Mouse (Mus musculus): Measurements from ENCODE around the gene Jmjd8. TPM values are rescaled to one million over a fixed set of nuclear protein-coding genes. Genes with fewer than 3 reads are reported as not detected.

The Jmjd8 gene
- polyA plus RNA-seq, 1 experiment from 2014 or later: 42.1 TPM

DNA sequence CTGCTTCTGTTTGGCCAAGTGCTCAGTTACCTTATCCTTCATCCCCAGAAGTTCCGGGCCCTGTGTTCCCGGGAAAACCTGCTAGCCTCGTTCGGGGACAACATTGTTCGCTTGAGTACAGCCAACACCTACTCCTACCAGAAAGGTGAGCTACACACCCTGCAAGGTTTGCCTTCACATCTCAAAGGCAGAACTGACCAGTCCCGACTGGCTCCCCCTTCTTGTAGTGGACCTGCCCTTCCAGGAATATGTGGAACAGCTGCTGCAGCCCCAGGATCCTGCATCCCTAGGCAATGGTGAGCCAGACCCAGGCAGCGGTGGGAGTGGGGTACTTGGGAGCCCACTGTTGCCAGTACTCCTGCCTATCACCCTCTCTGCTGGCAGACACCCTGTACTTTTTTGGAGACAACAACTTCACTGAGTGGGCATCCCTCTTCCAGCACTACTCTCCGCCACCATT is 921 bp downstream of the Jmjd8 start:
- DNase-seq (ENCODE audit: low spot score) (no peak), ATAC-seq (ENCODE audit: low FRiP score) (no peak)
- Histone ChIP-seq H3K36me3 (replicated peaks; ENCODE audit: control insufficient read depth, insufficient read depth) (peaks cover 45% of the 10 kb centered on the region), H3K9ac (peak overlapping the region; percentile 90), H3K4me3 (replicated peaks; ENCODE audit: low read length) (peak overlapping the region; percentile 62), H3K4me1 (replicated peaks; ENCODE audit: control insufficient read depth, insufficient read depth, low read length) (peaks cover 65% of the 10 kb centered on the region), H3K27me3 (ENCODE audit: control insufficient read depth, insufficient read depth, low read length) (no peaks in the 10 kb centered on the region), H3K27ac (peak overlapping the region; percentile 92), H3K4me2 (replicated peaks) (peak overlapping the region; percentile 95), H3K9me3 (ENCODE audit: control insufficient read depth, low read length) (no peaks in the 10 kb centered on the region)
- WGBS: 44% methylated on average over 8 of the region's 8 CpGs

GRCm38 (mm10) chr17:25830200-25830753 is 1.6 kb downstream of the Jmjd8 start:
- 81% methylated on average over 4 of the region's 4 CpGs for WGBS
- no peak overlapping the region for H3K9ac ChIP-seq
- DNase-seq (ENCODE audit: low spot score): no peak

GRCm38 (mm10) chr17:25830806-25831431 is 2.3 kb downstream of the Jmjd8 start:
- 0 out of 2 replicates have a peak overlapping the region, but pooled peaks have one; percentile 86 for H3K9ac ChIP-seq

More at GRCm38 (mm10) chr17:25830200-25830753, 1.6 kb downstream of the Jmjd8 start:
- no peak for ATAC-seq (ENCODE audit: low FRiP score)
- Histone ChIP-seq H3K27ac (no peak overlapping the region), H3K4me3 (replicated peaks; ENCODE audit: low read length) (peak overlapping the region; percentile 62; the same call in 1 of the 2 replicates), H3K4me1 (replicated peaks; ENCODE audit: control insufficient read depth, insufficient read depth, low read length) (peaks cover 65% of the 10 kb centered on the region), H3K4me2 (replicated peaks) (peak overlapping the region; percentile 95), H3K9me3 (ENCODE audit: control insufficient read depth, low read length) (no peaks in the 10 kb centered on the region), H3K27me3 (ENCODE audit: control insufficient read depth, insufficient read depth, low read length) (no peaks in the 10 kb centered on the region), H3K36me3 (replicated peaks; ENCODE audit: control insufficient read depth, insufficient read depth) (peaks cover 45% of the 10 kb centered on the region)

DNA sequence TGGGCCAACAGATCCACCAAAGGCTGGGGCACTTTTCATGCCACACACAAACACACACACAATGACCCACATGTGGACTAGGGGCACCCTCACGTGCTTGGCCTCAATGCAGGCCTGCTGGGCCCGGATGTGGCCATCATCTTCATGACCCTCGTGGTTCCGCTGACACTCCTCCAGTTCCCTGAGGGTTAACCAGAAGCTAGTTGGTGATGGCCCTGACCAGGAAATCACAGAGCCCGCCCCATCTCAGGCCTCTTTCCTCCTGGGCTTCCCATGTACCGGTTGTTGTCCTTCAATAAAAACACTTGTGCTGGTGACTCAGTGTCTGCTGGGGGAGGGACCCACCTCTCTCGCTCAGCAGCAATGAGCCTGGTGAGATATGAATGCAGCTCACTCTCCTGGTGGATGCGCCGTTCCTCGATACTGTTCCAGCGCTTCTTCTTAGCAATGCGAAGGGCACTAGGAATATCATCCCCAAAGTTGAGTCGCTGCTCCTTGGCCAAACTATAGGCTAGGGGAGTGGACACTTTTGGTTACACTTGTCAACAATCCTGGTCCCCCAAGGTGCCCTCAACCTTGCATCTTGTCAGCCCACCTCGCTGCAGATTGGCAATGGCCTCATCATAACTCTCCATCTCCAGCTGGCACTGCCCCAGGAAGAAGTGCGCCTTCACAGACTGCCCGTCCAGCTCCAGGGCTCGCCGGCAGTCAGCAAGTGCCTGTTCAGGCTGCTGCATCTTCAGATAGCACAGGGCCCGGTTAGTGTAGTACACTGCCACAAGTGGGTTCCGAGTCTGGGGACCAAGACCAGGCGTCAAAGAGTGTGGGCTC is 3.0 kb downstream of the Jmjd8 start:
- Histone ChIP-seq H3K36me3 (replicated peaks; ENCODE audit: control insufficient read depth, insufficient read depth) (peaks cover 36% of the 10 kb centered on the region), H3K4me2 (replicated peaks) (peak overlapping the region; percentile 96), H3K9ac (peak overlapping the region; percentile 86), H3K9me3 (ENCODE audit: control insufficient read depth, low read length) (no peaks in the 10 kb centered on the region), H3K4me1 (replicated peaks; ENCODE audit: control insufficient read depth, insufficient read depth, low read length) (peaks cover 74% of the 10 kb centered on the region), H3K27me3 (ENCODE audit: control insufficient read depth, insufficient read depth, low read length) (no peaks in the 10 kb centered on the region), H3K27ac (peak overlapping the region; percentile 98), H3K4me3 (replicated peaks; ENCODE audit: low read length) (peak overlapping the region; percentile 89)
- ATAC-seq (ENCODE audit: low FRiP score): no peak
- no peak for DNase-seq (ENCODE audit: low spot score)
- 63% methylated on average over 21 of the region's 21 CpGs for WGBS

More at GRCm38 (mm10) chr17:25830806-25831431, 2.3 kb downstream of the Jmjd8 start:
- Histone ChIP-seq H3K4me1 (replicated peaks; ENCODE audit: control insufficient read depth, insufficient read depth, low read length) (peaks cover 67% of the 10 kb centered on the region), H3K27me3 (ENCODE audit: control insufficient read depth, insufficient read depth, low read length) (no peaks in the 10 kb centered on the region), H3K4me3 (replicated peaks; ENCODE audit: low read length) (peak overlapping the region; percentile 89), H3K4me2 (replicated peaks) (peak overlapping the region; percentile 96), H3K9me3 (ENCODE audit: control insufficient read depth, low read length) (no peaks in the 10 kb centered on the region), H3K36me3 (replicated peaks; ENCODE audit: control insufficient read depth, insufficient read depth) (peaks cover 43% of the 10 kb centered on the region), H3K27ac (no peak overlapping the region)
- ATAC-seq (ENCODE audit: low FRiP score) (no peak), DNase-seq (ENCODE audit: low spot score) (no peak)
- WGBS: 88% methylated on average over 14 of the region's 14 CpGs

GRCm38 (mm10) chr17:25832436-25833290 is 4.0 kb downstream of the Jmjd8 start:
- DNase-seq (ENCODE audit: low spot score): peak; percentile 97
- H3K36me3 ChIP-seq (replicated peaks; ENCODE audit: control insufficient read depth, insufficient read depth): peaks cover 29% of the 10 kb centered on the region
- under 1% methylated on average over 74 of the region's 77 CpGs for WGBS
- peak overlapping the region; percentile 98 for H3K27ac ChIP-seq
- peak overlapping the region; percentile 89 for H3K4me3 ChIP-seq (replicated peaks; ENCODE audit: low read length)
- H3K9me3 ChIP-seq (ENCODE audit: control insufficient read depth, low read length): no peaks in the 10 kb centered on the region
- peak; percentile 91 for ATAC-seq (ENCODE audit: low FRiP score)
- no peaks in the 10 kb centered on the region for H3K27me3 ChIP-seq (ENCODE audit: control insufficient read depth, insufficient read depth, low read length)
- H3K4me1 ChIP-seq (replicated peaks; ENCODE audit: control insufficient read depth, insufficient read depth, low read length): peaks cover 79% of the 10 kb centered on the region
- H3K9ac ChIP-seq: peak overlapping the region; percentile 86
- peak overlapping the region; percentile 96 for H3K4me2 ChIP-seq (replicated peaks)

- H3K4me1 ChIP-seq (replicated peaks; ENCODE audit: control insufficient read depth, insufficient read depth, low read length): peaks cover 80% of the 10 kb centered on the region
- DNase-seq (ENCODE audit: low spot score) (peak; percentile 84), ATAC-seq (ENCODE audit: low FRiP score) (peak; percentile 54)
- H3K4me2 ChIP-seq (replicated peaks): peak within 1 kb of the TSS; percentile 96
- no peaks in the 10 kb centered on the region for H3K9me3 ChIP-seq (ENCODE audit: control insufficient read depth, low read length)
- H3K27me3 ChIP-seq (ENCODE audit: control insufficient read depth, insufficient read depth, low read length): no peaks in the 10 kb centered on the region
- peak within 1 kb of the TSS; percentile 89 for H3K4me3 ChIP-seq (replicated peaks; ENCODE audit: low read length)
- H3K27ac ChIP-seq: peak within 1 kb of the TSS; percentile 98
- H3K9ac ChIP-seq: peak within 1 kb of the TSS; percentile 86
- H3K36me3 ChIP-seq (replicated peaks; ENCODE audit: control insufficient read depth, insufficient read depth): peaks cover 28% of the 10 kb centered on the region
- WGBS: under 1% methylated on average over 24 of the region's 24 CpGs
Measured at GRCm38 (mm10) chr17:25833291-25833663, 4.6 kb downstream of the Jmjd8 start, which contains the start of gene Stub1. Gene Stub1 (minus strand): TSS chr17:25833404.

GRCm38 (mm10) chr17:25833961-25834594 is 5.4 kb downstream of the Jmjd8 start:
- Histone ChIP-seq H3K4me2 (replicated peaks) (peak overlapping the region; percentile 96), H3K4me3 (replicated peaks; ENCODE audit: low read length) (peak overlapping the region; percentile 89), H3K9ac (peak overlapping the region; percentile 86), H3K36me3 (replicated peaks; ENCODE audit: control insufficient read depth, insufficient read depth) (peaks cover 35% of the 10 kb centered on the region), H3K27me3 (ENCODE audit: control insufficient read depth, insufficient read depth, low read length) (no peaks in the 10 kb centered on the region), H3K4me1 (replicated peaks; ENCODE audit: control insufficient read depth, insufficient read depth, low read length) (peaks cover 77% of the 10 kb centered on the region), H3K9me3 (ENCODE audit: control insufficient read depth, low read length) (no peaks in the 10 kb centered on the region), H3K27ac (peak overlapping the region; percentile 98)
- 48% methylated on average over 6 of the region's 6 CpGs for WGBS
- ATAC-seq (ENCODE audit: low FRiP score) (no peak), DNase-seq (ENCODE audit: low spot score) (no peak)

GRCm38 (mm10) chr17:25834595-25835222 is 6.0 kb downstream of the Jmjd8 start:
- Histone ChIP-seq H3K4me3 (replicated peaks; ENCODE audit: low read length) (peak overlapping the region; percentile 89), H3K27ac (no peak overlapping the region), H3K36me3 (replicated peaks; ENCODE audit: control insufficient read depth, insufficient read depth) (peaks cover 41% of the 10 kb centered on the region), H3K27me3 (ENCODE audit: control insufficient read depth, insufficient read depth, low read length) (no peaks in the 10 kb centered on the region), H3K4me1 (replicated peaks; ENCODE audit: control insufficient read depth, insufficient read depth, low read length) (peaks cover 74% of the 10 kb centered on the region), H3K9me3 (ENCODE audit: control insufficient read depth, low read length) (no peaks in the 10 kb centered on the region), H3K9ac (peak overlapping the region; percentile 86), H3K4me2 (replicated peaks) (peak overlapping the region; percentile 96)
- ATAC-seq (ENCODE audit: low FRiP score) (no peak), DNase-seq (ENCODE audit: low spot score) (no peak)
- 90% methylated on average over 12 of the region's 12 CpGs for WGBS
